ENCODE assay signal across 28 mouse cellular contexts in the genomic region with DNA sequence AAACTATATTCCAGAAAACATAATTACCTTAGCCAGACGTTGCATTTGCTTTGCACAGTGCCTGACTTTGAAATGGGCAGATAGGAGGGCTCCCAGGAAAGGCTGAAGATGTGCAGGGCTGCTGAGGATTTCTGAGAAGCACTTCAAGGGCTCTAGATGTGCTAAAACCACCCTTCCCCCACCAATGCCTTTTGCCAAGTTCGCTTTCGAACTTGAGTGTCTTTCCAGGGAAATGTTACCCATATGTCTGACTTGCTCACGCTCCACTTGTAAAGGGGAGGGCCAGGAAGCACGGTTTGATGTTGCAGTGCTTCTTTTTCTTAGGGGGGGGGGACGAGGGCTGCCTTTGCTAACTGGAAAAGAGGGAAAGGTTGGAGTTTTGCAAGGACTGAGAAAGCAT.
A peak's percentile ranks its signal among the peaks of the same experiment; 100 is the strongest.
DNase-seq lines count a peak whose midpoint lies in the region; ATAC-seq and TF ChIP-seq lines count a peak whose summit lies in the region.
"Had no signal": no experiment of that assay in that cellular context is flagged by ENCODE, and none has a peak within 500 bp of the region (broad histone marks: within the 10 kb centered on the region; RNA-seq: fewer than 3 reads in every experiment).

No protein-coding gene starts in this region.

- 42% methylated on average over 6 of the region's 6 CpGs for WGBS in limb, embryonic 14.5 days
- 66% methylated on average over 6 of the region's 6 CpGs for WGBS in limb, embryonic 10.5 days

- TF ChIP-seq POLR2A in limb, embryonic 14.5 days (IDR thresholded peaks at IDR 0.05; ENCODE audit: borderline replicate concordance, extremely low read depth, insufficient read depth, insufficient read length), result no peak
- no peak for TF ChIP-seq POLR2A in brain, embryonic 14.5 days (IDR thresholded peaks at IDR 0.05; ENCODE audit: borderline replicate concordance, extremely low read depth, insufficient read depth, insufficient read length, poor library complexity, severe bottlenecking)

- H3K9ac ChIP-seq in limb, embryonic 14.5 days (ENCODE audit: low read depth, low read length, severe bottlenecking), result no peak overlapping the region
- H3K9ac ChIP-seq: embryonic facial prominence, embryonic 15.5 days; heart, embryonic 12.5 days; limb, embryonic 15.5 days; liver, embryonic 14.5 days; lung, embryonic 15.5 days; midbrain, embryonic 15.5 days; neural tube, embryonic 13.5 days had no signal

- no peak overlapping the region for H3K4me3 ChIP-seq in limb, embryonic 14.5 days (replicated peaks; ENCODE audit: low read length)
- no peak overlapping the region for H3K4me3 ChIP-seq in limb, embryonic 10.5 days
- H3K4me3 ChIP-seq: embryonic facial prominence, embryonic 15.5 days; heart, embryonic 12.5 days; limb, embryonic 15.5 days; lung, embryonic 15.5 days; midbrain, embryonic 15.5 days; myocyte; neural tube, embryonic 13.5 days had no signal

- peak; percentile 38 for ATAC-seq in frontal cortex, adult (ENCODE audit: low TSS enrichment)
- ATAC-seq in limb, embryonic 14.5 days (ENCODE audit: low FRiP score, low read depth), result no peak
- no peak for ATAC-seq in activated CD4-positive, CD25-positive, alpha-beta regulatory T cell, adult 4 months
- ATAC-seq: midbrain, embryonic 15.5 days had no signal

- H3K27ac ChIP-seq in limb, embryonic 14.5 days (replicated peaks; ENCODE audit: low read depth, low read length), result no peak overlapping the region
- no peak overlapping the region for H3K27ac ChIP-seq in limb, embryonic 10.5 days
- H3K27ac ChIP-seq: embryonic facial prominence, embryonic 15.5 days; kidney, postnatal 0 days; limb, embryonic 15.5 days; liver, embryonic 14.5 days; lung, embryonic 15.5 days; midbrain, embryonic 15.5 days; neural tube, embryonic 13.5 days had no signal

- peak; percentile 8 for DNase-seq in embryo, embryonic 11 days
- no peak for DNase-seq in embryo, embryonic 10 days (ENCODE audit: low spot score)
- no peak for DNase-seq in frontal cortex, postnatal 10 days (ENCODE audit: low spot score in 2 of 2)
- peak; percentile 44 for DNase-seq in limb, embryonic 14.5 days (ENCODE audit: low spot score)
- no peak for DNase-seq in limb, embryonic 10.5 days (ENCODE audit: low spot score)
- DNase-seq in brain, embryonic 14.5 days (ENCODE audit: low read depth), result peak; percentile 59
- DNase-seq: adrenal gland, adult 2 months; cerebellum, adult 9-10 months; gastrocnemius, postnatal 25 days; heart, adult 18-20 months; heart, postnatal 14 days; kidney, adult 2 months; layer of hippocampus, adult 9-11 months; lung, postnatal 4 days; retina, postnatal 1 day; thymus, adult 18-20 months; thymus, postnatal 4 days had no signal

- no peak for TF ChIP-seq CTCF in brain, embryonic 14.5 days (IDR thresholded peaks at IDR 0.05; ENCODE audit: borderline replicate concordance, extremely low read depth, insufficient read depth, insufficient read length)

- no peak overlapping the region for H3K4me2 ChIP-seq in limb, embryonic 14.5 days (replicated peaks; ENCODE audit: low read depth, low read length, severe bottlenecking)
- H3K4me2 ChIP-seq: embryonic facial prominence, embryonic 15.5 days; heart, embryonic 12.5 days; limb, embryonic 15.5 days; lung, embryonic 15.5 days; midbrain, embryonic 15.5 days; neural tube, embryonic 13.5 days had no signal

- H3K27me3 ChIP-seq in limb, embryonic 14.5 days (ENCODE audit: control insufficient read depth, insufficient read depth, low read length), result no peaks in the 10 kb centered on the region
- H3K27me3 ChIP-seq in limb, embryonic 10.5 days (ENCODE audit: low read depth, poor library complexity, severe bottlenecking), result no peaks in the 10 kb centered on the region
- H3K27me3 ChIP-seq: embryonic facial prominence, embryonic 15.5 days; heart, embryonic 12.5 days; limb, embryonic 15.5 days; lung, embryonic 15.5 days; midbrain, embryonic 15.5 days; neural tube, embryonic 13.5 days had no signal

- no peaks in the 10 kb centered on the region for H3K9me3 ChIP-seq in limb, embryonic 14.5 days (ENCODE audit: control insufficient read depth, low read length)
- H3K9me3 ChIP-seq in limb, embryonic 10.5 days (replicated peaks), result no peaks in the 10 kb centered on the region
- H3K9me3 ChIP-seq: embryonic facial prominence, embryonic 15.5 days; heart, embryonic 12.5 days; limb, embryonic 15.5 days; lung, embryonic 15.5 days; midbrain, embryonic 15.5 days; neural tube, embryonic 13.5 days had no signal

- H3K4me1 ChIP-seq in limb, embryonic 14.5 days (ENCODE audit: control insufficient read depth, insufficient read depth, low read length), result peaks cover 3% of the 10 kb centered on the region; the same call in 1 of the 2 replicates
- H3K4me1 ChIP-seq in limb, embryonic 10.5 days, result no peaks in the 10 kb centered on the region
- H3K4me1 ChIP-seq: heart, embryonic 12.5 days; lung, embryonic 15.5 days; midbrain, embryonic 15.5 days; neural tube, embryonic 13.5 days had no signal

- H3K36me3 ChIP-seq in limb, embryonic 14.5 days (ENCODE audit: control insufficient read depth, insufficient read depth, low read length), result no peaks in the 10 kb centered on the region
- no peaks in the 10 kb centered on the region for H3K36me3 ChIP-seq in limb, embryonic 10.5 days
- H3K36me3 ChIP-seq: embryonic facial prominence, embryonic 15.5 days; heart, embryonic 12.5 days; limb, embryonic 15.5 days; lung, embryonic 15.5 days; midbrain, embryonic 15.5 days; neural tube, embryonic 13.5 days had no signal

Comparison
In these comparisons a context has a peak if more than half of its experiments do, and no peak if none do; other contexts are left out.
1. DNase-seq: peak in embryo, embryonic 11 days (single experiment), limb, embryonic 14.5 days (single experiment) and brain, embryonic 14.5 days (single experiment); none in embryo, embryonic 10 days (single experiment), frontal cortex, postnatal 10 days (0 of 2) and limb, embryonic 10.5 days (single experiment).